Mouse (Mus musculus): ENCODE measurements around the gene Cyb5b. TPM values are rescaled to one million over a fixed set of nuclear protein-coding genes. Genes with fewer than 3 reads are reported as not detected.

Gene Cyb5b
- polyA plus RNA-seq, 1 experiment: 99.0 TPM

- peak; percentile 89 for DNase-seq (ENCODE audit: low read depth)
- TF ChIP-seq CTCF (IDR thresholded peaks at IDR 0.05; ENCODE audit: borderline replicate concordance, extremely low read depth, insufficient read depth, insufficient read length) (peak; percentile 68; the same call in 1 of the 2 replicates), POLR2A (IDR thresholded peaks at IDR 0.05; ENCODE audit: borderline replicate concordance, extremely low read depth, insufficient read depth, insufficient read length, poor library complexity, severe bottlenecking) (no peak)
These were observed 34.4 kb upstream of the Cyb5b start for GRCm38 (mm10) chr8:107116023-107116422.

GRCm38 (mm10) chr8:107117019-107117418 is 33.4 kb upstream of the Cyb5b start:
- no peak for DNase-seq (ENCODE audit: low read depth)
- no peak for TF ChIP-seq POLR2A (IDR thresholded peaks at IDR 0.05; ENCODE audit: borderline replicate concordance, extremely low read depth, insufficient read depth, insufficient read length, poor library complexity, severe bottlenecking)
- no peak for TF ChIP-seq CTCF (IDR thresholded peaks at IDR 0.05; ENCODE audit: borderline replicate concordance, extremely low read depth, insufficient read depth, insufficient read length)

- no peak for DNase-seq (ENCODE audit: low read depth)
- no peak for TF ChIP-seq POLR2A (IDR thresholded peaks at IDR 0.05; ENCODE audit: borderline replicate concordance, extremely low read depth, insufficient read depth, insufficient read length, poor library complexity, severe bottlenecking)
- no peak for TF ChIP-seq CTCF (IDR thresholded peaks at IDR 0.05; ENCODE audit: borderline replicate concordance, extremely low read depth, insufficient read depth, insufficient read length)
These were observed 31.6 kb upstream of the Cyb5b start for GRCm38 (mm10) chr8:107118803-107119233.

- TF ChIP-seq CTCF (IDR thresholded peaks at IDR 0.05; ENCODE audit: borderline replicate concordance, extremely low read depth, insufficient read depth, insufficient read length) (no peak), POLR2A (IDR thresholded peaks at IDR 0.05; ENCODE audit: borderline replicate concordance, extremely low read depth, insufficient read depth, insufficient read length, poor library complexity, severe bottlenecking) (no peak)
- DNase-seq (ENCODE audit: low read depth): no peak
These were observed 31.0 kb upstream of the Cyb5b start for GRCm38 (mm10) chr8:107119412-107119811.

GRCm38 (mm10) chr8:107120806-107121205 is 29.6 kb upstream of the Cyb5b start:
- no peak for DNase-seq (ENCODE audit: low read depth)

GRCm38 (mm10) chr8:107121681-107122291 is 28.7 kb upstream of the Cyb5b start:
- TF ChIP-seq POLR2A (IDR thresholded peaks at IDR 0.05; ENCODE audit: borderline replicate concordance, extremely low read depth, insufficient read depth, insufficient read length, poor library complexity, severe bottlenecking): no peak
- no peak for TF ChIP-seq CTCF (IDR thresholded peaks at IDR 0.05; ENCODE audit: borderline replicate concordance, extremely low read depth, insufficient read depth, insufficient read length)

More at GRCm38 (mm10) chr8:107120806-107121205, 29.6 kb upstream of the Cyb5b start:
- TF ChIP-seq POLR2A (IDR thresholded peaks at IDR 0.05; ENCODE audit: borderline replicate concordance, extremely low read depth, insufficient read depth, insufficient read length, poor library complexity, severe bottlenecking) (no peak), CTCF (IDR thresholded peaks at IDR 0.05; ENCODE audit: borderline replicate concordance, extremely low read depth, insufficient read depth, insufficient read length) (no peak)

GRCm38 (mm10) chr8:107123063-107123614 is 27.3 kb upstream of the Cyb5b start:
- TF ChIP-seq CTCF (IDR thresholded peaks at IDR 0.05; ENCODE audit: borderline replicate concordance, extremely low read depth, insufficient read depth, insufficient read length) (no peak), POLR2A (IDR thresholded peaks at IDR 0.05; ENCODE audit: borderline replicate concordance, extremely low read depth, insufficient read depth, insufficient read length, poor library complexity, severe bottlenecking) (no peak)
- peak; percentile 79 for DNase-seq (ENCODE audit: low read depth)

More at GRCm38 (mm10) chr8:107121681-107122291, 28.7 kb upstream of the Cyb5b start:
- DNase-seq (ENCODE audit: low read depth): no peak

GRCm38 (mm10) chr8:107124343-107124742 is 26.1 kb upstream of the Cyb5b start:
- no peak for DNase-seq (ENCODE audit: low read depth)
- TF ChIP-seq CTCF (IDR thresholded peaks at IDR 0.05; ENCODE audit: borderline replicate concordance, extremely low read depth, insufficient read depth, insufficient read length): no peak
- TF ChIP-seq POLR2A (IDR thresholded peaks at IDR 0.05; ENCODE audit: borderline replicate concordance, extremely low read depth, insufficient read depth, insufficient read length, poor library complexity, severe bottlenecking): no peak

- TF ChIP-seq CTCF (IDR thresholded peaks at IDR 0.05; ENCODE audit: borderline replicate concordance, extremely low read depth, insufficient read depth, insufficient read length): no peak
- TF ChIP-seq POLR2A (IDR thresholded peaks at IDR 0.05; ENCODE audit: borderline replicate concordance, extremely low read depth, insufficient read depth, insufficient read length, poor library complexity, severe bottlenecking): no peak
- peak; percentile 61 for DNase-seq (ENCODE audit: low read depth)
These were observed 21.0 kb upstream of the Cyb5b start for GRCm38 (mm10) chr8:107129171-107130025.

- TF ChIP-seq POLR2A (IDR thresholded peaks at IDR 0.05; ENCODE audit: borderline replicate concordance, extremely low read depth, insufficient read depth, insufficient read length, poor library complexity, severe bottlenecking) (no peak), CTCF (IDR thresholded peaks at IDR 0.05; ENCODE audit: borderline replicate concordance, extremely low read depth, insufficient read depth, insufficient read length) (no peak)
- no peak for DNase-seq (ENCODE audit: low read depth)
These were observed 20.4 kb upstream of the Cyb5b start for GRCm38 (mm10) chr8:107130028-107130427.

Data from brain, embryonic 14.5 days (tissue).